Mouse (Mus musculus): Measurements from ENCODE around the gene Cenpe. TPM values are rescaled to one million over a fixed set of nuclear protein-coding genes. Genes with fewer than 3 reads are reported as not detected.
"Not testable (repeated sequence)": the region's sequence is repeated elsewhere in the genome, so short reads cannot be mapped to it uniquely, and the experiment has no call there.

Cenpe gene
- 1 to 10 TPM; 1.7 to 2.4 TPM for total RNA-seq (2021)
- long read RNA-seq, experiment 1, partial matches to known transcripts: 1 of 1 reads
- long read RNA-seq, experiment 1, other reads (novel, unspliced or antisense): 0 of 1 reads
- long read RNA-seq, experiment 2: 0 reads

DNA sequence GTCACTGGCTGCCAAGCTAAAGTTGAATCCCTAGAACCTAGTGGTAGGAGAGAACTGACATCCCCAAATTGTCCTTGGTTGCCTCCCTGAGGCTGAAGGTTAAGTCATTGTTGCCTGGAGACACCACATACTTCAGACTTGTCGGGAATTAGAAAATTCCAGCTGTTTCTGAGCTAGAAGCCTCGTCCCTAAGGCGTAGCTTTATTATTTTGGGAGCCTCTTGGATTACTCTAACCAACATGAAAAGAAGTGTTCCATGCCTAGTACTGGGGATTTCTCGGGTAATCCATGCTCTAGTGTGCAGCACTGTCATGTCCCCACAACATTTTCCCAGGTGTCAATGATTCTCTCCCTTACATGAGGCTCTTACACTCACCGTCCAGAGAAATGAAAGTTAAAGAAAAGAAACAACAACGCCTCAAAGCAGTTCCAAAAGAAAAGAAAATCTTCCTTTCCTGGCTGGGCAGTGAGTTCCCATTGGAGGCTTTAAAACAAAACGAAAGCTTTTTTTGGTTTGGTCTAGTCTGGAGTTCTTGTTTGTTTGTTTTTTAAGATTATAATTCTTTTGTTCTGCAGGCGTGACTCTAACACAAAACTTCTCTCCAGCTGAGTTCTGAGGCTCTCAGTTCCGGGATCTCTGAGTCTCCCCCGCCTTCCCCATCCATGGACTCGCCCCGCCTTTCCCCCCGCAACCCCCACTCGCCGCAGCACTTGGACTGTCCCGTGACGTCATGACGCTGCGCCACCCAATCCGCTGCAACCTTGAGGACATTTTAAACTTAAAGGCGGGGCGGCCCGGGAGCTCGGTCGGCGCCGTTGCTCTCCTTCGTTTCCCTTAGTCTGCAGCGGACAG lies at the start of gene Cenpe:
Gene Cenpe, plus strand, starts transcription at position 733 of the 853 bp plus-strand sequence.
- DNase-seq (ENCODE audit: low spot score in 2 of 2): peak; percentile 72 to 89
- intact Hi-C loops (cut with DNase I): no loop called here

DNA sequence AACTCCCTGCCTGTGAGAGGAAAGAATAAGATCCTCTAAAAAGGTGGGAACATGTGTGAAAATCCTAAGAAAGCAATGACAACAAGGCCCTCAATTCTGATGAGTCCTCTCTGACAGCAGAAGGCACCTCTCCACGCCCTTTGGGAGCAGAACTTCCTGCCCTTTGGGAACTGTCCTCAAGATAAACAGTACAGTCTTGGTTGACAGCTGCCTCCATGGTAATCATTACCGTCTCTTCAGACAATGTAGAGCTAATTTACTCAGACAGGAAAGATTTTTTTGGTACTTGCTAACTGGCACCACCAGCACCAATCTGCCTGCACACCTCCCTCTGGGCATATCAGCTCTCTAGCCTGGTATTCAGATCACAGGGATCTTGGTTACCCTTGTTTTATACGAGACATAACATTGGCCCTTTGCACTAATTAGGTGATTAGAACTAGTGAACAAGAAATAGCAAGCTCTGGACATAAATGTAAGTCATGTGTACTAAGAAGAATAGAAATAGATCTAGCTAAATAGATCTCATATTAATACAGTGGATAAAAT lies 40.4 kb upstream of the Cenpe start:
- intact Hi-C loops (cut with DNase I): no loop called here
- DNase-seq (ENCODE audit: low spot score in 2 of 2): no peak

DNA sequence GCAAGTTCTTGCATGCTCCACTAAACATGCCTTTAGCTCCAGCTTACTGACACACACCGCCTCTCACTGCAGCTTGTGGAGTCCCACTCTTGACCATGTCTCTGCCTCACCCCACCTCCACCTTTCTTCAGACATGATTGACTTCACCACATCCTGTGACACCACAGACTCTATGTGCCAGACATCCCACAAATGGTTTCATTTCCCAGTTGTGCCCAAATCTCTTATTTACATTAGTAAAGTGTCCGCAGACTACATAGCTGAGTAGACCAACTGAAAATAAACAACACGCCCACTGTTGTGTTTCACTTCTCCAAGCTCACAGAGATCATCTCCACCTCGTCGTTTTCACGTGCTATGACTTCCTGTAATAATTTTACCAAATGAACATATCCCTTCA lies 20.5 kb upstream of the Cenpe start:
- no peak for DNase-seq (ENCODE audit: low spot score in 2 of 2)
- intact Hi-C loops (cut with DNase I): no loop called here

DNA sequence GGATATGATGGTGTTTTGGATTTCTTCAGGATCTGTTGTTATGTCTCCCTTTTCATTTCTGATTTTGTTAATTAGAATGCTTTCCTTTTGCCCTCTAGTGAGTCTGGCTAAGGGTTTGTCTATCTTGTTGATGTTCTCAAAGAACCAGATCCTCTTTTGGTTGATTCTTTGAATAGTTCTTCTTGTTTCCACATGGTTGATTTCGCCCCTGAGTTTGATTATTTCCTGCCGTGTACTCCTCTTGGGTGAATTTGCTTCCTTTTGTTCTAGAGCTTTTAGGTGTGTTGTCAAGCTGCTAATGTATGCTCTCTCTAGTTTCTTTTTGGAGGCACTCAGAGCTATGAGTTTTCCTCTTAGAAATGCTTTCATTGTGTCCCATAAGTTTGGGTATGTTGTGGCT lies 14.3 kb upstream of the Cenpe start:
- intact Hi-C loops (cut with DNase I); DNase-seq (ENCODE audit: low spot score in 2 of 2): not testable (repeated sequence)

DNA sequence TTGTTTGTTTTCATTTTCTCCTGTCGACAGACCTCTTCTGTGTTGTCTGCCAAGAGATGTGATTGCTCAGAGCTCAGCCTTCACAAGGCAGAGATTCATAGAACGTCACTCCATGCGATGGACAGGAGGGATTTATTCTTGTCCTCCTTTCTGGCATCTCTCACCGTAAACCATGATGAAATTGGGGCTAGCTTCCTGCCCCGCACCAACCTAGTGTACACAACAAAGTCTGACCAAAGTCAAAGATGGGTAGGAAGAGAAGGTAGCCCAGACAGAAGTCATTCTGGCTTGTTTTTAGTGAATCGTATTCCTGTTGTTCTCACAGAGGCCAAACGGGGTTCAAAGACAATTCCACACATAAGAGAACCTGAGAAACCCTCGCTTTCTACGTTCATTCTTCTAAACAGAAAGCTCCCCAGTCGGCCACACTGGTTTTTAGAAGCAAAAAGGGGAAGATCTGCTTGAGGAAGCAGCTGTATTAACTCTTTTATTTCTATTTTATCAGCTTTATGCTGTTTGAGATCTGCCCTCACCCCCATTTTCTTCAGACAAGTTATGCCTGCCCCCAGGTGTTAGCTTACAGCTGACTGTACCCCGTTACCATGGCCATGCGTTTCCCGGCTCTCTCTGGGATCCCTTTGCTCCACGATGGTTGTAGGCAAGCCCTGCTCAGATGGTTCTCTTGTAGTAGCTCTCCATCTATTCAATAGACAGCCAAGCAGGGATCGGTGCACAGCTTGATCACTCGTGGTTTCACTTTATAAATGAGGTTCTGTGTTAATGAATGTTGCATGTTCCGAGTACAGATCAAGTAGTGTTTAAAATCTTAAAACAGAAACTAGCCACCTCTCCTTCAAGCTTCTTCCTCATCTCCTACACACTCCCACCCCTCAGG lies 11.7 kb upstream of the Cenpe start:
- intact Hi-C loops (cut with DNase I): no loop called here
- DNase-seq (ENCODE audit: low spot score in 2 of 2): no peak

DNA sequence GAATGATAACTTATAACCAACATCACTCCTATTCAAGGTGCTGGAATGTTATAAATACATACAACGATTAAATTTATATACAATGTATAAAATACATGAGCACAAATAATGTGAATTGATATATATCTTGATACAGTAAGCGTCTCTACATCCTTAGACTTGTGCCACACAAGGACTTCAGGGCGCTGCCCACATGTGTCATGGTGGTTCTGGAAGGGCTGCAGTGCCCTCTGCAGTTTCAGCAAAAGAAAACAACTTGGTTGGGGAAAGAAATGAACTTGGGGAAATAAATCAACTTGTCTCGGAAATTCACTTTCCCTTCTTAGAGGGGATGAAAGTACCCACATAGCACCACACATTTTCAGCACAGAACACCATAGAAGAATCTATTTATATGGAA lies 5.7 kb upstream of the Cenpe start:
- intact Hi-C loops (cut with DNase I): loop anchor here (2.0 kb wide), 1 partner anchor 552 kb away; no protein-coding TSS in a partner anchor
- peak; percentile 22 to 59 for DNase-seq (ENCODE audit: low spot score in 2 of 2)

DNA sequence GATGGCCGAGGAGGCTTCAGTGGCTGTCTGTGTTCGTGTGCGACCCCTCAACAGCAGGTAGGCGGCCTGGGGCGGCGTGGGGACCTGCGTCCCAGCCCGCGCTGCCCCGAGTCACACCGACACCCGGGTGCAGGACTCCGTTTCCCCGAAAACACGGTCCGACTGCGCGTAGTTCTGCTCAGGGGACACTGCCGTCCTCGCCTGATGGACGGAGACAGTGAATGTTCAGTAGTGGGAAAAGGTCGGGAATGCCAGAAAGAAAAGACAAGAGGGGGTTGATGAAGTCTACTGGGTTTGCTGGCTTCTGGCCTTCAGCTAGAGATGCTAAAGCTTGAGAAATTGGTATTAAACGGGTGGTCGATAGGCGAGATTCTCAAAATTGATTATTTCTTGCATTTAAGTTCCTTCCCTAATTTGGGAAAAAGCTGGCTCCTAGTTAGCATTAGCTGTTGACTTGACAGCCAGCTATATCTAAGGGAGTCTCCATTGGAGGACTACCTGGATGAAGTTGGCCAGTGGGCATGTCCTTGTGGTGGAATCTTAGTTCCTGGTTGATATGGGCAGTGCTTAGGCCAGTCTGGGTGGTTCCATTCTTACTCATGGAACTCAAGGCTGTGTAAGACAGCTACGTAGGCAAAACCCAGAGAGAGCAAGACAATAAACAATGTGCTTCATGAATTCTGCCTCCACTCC lies 467 bp downstream of the Cenpe start:
- intact Hi-C loops (cut with DNase I): no loop called here
- no peak for DNase-seq (ENCODE audit: low spot score in 2 of 2)

DNA sequence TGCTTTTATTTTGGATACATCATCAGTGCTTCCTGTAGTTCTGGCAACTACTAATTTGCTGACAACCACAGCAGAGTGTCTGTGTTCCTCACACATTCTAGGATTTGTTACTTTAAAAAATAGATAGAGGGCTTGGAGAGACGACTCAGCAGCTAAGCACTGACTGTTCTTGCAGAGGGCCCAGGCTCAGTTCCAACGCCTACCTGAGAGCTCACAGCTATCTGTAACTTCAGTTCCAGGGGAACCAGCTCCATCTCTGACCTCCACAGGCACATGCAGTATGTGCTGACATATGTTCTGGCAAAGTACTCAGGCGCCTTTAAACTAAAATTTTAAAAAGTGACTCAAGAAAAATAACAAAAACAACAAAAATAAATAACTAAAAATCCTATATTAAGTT lies 19.7 kb downstream of the Cenpe start:
- intact Hi-C loops (cut with DNase I): no loop called here

DNA sequence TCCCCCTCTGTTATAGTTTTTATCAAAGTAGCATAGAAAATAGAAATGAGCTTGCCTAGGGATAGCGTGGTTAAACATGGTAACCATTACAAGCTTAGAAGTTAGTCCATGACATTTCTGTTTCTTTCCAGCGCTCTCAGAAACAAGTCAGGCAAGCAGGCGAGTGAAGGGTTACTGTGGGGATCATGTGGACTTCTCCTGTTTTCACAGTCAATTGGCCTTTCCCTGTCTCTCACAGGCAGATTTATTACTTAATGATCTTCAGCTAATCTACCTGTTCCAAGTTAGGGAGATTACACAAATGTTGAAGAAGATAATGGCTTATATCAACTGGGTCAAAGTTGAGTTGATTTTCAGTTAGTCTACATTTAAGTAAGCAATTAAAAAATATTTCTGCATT lies 20.1 kb downstream of the Cenpe start:
- intact Hi-C loops (cut with DNase I): no loop called here
- DNase-seq (ENCODE audit: low spot score in 2 of 2): no peak

More for the DNA sequence above, 19.7 kb downstream of the Cenpe start:
- DNase-seq (ENCODE audit: low spot score in 2 of 2): no peak

DNA sequence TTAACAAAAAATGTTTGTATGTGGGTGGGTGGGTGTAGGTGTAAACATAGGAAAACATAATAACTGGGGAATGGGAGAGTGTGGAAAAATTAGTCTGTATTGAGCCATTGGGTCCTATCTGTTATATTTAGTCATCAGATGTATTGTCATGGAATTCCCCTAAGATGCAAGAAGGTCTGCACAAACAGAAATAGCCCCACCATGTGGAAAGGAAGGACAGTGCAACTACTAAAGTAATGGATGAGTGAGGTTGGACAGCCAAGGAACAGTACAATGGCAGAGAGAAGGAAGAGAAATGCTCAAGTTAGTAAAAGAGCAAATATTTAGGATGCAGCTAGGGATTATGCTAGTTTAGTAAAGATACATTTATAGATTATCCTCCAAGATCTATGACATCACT lies 33.4 kb downstream of the Cenpe start:
- intact Hi-C loops (cut with DNase I): no loop called here
- no peak for DNase-seq (ENCODE audit: low spot score in 2 of 2)

DNA sequence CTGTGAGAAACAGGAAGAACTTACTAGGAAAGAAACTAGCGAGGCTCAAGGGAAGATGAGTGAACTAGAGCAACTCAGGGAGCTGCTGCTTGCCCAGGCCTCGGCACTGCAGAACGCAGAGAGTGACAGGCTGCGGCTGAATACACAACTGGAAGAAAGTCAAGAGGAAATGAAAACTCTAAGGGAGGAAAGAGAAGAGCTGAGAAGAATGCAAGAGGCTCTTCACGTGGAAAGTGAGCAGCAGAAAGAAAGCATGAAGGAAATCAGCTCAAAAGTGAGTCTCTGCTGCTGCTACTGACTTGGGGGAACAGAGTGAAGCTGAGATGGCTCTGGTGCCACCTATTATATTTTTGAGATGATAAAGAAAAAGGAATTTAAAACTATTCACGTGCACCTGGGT lies 34.5 kb downstream of the Cenpe start:
- DNase-seq (ENCODE audit: low spot score in 2 of 2): no peak
- intact Hi-C loops (cut with DNase I): no loop called here

DNA sequence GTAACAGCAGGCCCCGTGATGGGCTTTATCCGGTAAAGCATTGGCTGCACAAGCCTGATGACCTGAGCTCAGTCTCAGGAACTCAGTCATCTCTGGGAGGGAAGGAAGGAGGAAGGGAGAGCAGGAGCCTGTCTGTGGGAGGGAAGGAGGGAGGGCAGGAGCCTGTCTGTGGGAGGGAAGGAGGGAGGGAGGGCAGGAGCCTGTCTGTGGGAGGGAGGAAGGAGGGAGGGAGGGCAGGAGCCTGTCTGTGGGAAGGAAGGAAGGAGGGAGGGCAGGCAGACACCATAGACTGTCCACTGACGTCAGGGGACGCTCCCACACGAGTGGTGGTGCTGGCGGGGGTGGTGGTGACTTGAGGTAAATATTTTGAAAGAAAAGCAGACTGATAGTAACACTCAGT lies 36.8 kb downstream of the Cenpe start:
- intact Hi-C loops (cut with DNase I): no loop called here
- DNase-seq (ENCODE audit: low spot score in 2 of 2): no peak

DNA sequence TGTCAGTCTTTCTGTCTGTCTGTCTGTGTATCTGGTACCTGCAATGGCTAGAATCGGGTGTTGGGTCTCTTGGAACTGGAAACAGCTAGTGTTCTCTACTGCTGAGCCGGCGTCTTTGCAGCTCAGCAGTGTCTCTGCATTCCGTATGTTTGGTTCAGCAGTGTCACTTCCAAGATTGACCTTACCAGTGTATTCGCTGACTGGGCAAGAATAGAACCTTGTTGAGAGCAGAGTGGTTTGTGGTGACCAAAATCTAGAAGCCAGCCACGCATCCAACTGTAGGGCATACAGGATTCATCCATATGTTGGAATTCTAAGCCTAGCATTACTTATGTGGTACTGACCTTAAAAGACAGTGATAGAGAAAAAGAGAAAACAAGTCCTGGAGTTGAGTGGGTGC lies 39.5 kb downstream of the Cenpe start:
- intact Hi-C loops (cut with DNase I): no loop called here
- DNase-seq (ENCODE audit: low spot score in 2 of 2): no peak

DNA sequence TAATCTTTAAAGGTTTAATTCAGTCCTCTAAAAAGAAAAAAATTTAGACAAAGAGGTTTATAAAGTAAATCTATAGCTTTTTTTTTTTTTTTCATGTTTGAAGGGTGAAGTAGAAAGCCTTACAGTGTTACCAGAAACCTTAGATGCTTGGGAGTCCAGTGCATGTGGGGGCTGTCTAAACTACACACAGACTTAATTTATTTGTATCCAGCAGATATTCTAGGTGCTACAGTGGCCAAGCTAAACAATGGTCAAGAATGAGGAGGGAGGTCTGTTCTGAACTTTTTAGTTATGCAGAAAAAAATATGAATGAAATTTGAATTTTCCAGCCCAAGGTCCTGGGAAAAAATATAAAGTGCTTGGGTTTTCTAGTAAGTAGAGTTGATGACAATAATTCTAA lies 42.4 kb downstream of the Cenpe start:
- DNase-seq (ENCODE audit: low spot score in 2 of 2): no peak
- intact Hi-C loops (cut with DNase I): no loop called here

DNA sequence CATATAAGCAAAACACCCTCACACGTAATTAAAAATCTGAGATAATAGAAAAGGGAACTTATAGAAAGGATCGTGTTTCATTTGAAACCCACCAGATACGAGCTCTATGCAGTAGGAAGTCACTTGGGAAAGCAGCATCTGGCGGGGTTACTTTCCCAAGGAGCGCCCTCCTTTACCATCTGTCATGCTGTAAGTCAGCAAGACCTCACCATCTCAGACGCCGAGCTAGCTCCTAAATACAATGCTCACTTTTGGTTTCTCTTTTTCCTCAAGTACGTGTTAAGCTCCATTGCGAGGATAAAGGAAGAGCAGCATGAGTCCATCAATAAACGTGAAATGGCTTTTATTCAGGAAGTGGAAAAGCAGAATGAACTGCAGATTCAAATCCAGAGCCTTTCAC lies 46.6 kb downstream of the Cenpe start:
- intact Hi-C loops (cut with DNase I): no loop called here
- DNase-seq (ENCODE audit: low spot score in 2 of 2): no peak

DNA sequence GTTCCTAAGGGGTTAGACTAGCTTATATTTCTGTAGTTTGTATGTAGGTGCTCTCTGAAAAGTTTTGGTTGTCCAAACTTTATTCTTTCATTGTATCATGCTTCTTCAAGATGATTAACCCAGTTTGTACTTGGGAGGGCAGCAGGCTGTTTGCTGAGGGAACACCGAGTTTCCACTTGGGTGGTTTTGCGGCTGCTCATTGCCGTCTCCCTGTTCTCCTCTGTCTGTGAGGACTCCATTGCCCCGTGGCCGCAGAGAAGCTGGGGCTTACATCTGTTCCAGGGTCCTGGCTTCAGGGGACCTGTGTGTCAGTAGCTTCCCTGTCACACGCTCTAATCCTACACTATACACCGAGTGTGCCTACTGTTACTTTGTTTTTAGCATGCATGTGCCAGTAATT lies 47.9 kb downstream of the Cenpe start:
- intact Hi-C loops (cut with DNase I): no loop called here
- DNase-seq (ENCODE audit: low spot score in 2 of 2): no peak

DNA sequence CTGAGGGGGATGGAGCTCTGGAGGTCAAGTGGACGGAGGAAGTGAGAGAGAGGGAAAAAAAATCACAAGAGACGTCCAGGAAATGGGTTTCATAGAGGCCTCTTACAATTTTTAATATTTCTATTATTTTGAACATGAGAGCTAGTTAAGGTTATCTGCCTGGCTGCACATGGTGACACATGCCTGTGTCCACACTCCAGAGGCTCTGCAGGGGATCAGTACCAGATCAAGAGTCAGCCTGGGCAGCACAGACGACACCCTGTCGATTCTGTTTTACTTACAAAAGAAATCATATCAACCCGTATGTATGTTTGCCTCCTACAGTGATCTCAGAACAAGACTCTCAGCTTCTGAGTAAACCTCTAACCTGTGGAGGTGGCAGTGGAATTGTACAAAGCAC lies 56.3 kb downstream of the Cenpe start:
- no peak for DNase-seq (ENCODE audit: low spot score in 2 of 2)
- intact Hi-C loops (cut with DNase I): no loop called here

DNA sequence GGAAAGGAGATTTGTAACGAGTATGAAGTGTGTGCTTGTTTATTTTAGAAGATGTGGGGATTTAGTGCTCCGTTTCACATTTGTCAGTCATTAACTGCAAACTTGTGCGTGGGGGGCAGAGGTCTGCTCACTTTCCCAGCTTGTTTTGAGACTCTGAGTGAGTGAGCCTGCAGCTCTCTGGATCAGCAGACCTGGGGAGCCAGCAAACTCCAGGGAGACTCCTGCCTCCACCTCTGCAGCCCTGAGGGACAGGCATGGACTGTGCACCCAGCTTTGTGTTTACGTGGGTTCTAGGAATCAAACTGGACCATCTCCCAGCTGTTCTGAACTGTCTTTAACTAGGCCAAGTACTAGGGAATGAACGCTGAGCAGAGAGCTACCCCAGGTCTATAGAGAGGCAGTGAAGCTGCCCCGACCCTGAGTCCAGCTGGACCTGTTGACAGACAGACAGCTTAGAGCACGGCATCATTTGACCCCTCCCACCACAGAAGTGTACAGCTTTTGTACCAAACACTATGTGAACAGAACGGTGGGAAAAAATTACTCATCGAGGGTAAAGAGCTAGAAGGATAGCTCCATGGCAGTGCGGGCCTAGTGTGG lies 57.2 kb downstream of the Cenpe start:
- no peak for DNase-seq (ENCODE audit: low spot score in 2 of 2)
- intact Hi-C loops (cut with DNase I): no loop called here

DNA sequence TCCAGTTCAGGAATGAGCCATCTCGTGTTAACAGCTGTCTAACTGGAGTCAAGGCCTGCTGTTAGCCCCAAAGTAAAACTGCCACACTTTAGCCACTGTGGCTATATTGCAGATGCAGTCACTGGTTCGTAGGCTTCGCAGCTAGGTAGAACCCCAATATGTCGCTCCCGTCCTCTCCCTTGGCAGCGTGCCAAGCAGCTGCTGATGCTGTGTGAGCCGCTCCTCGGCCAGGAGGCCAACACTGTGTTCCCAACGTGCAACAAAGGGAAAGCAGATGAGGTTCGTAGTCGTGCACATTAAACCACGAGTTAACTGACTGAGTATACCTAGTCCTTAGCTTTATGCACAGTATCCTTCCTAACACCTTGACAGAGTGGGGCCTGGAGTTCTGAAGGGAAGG lies 60.3 kb downstream of the Cenpe start:
- intact Hi-C loops (cut with DNase I): no loop called here

More for the DNA sequence above, 60.3 kb downstream of the Cenpe start:
- no peak for DNase-seq (ENCODE audit: low spot score in 2 of 2)

All from left cerebral cortex, postnatal 14 days (tissue).